Mouse (Mus musculus): Measurements from ENCODE around the gene Yju2.

DNA sequence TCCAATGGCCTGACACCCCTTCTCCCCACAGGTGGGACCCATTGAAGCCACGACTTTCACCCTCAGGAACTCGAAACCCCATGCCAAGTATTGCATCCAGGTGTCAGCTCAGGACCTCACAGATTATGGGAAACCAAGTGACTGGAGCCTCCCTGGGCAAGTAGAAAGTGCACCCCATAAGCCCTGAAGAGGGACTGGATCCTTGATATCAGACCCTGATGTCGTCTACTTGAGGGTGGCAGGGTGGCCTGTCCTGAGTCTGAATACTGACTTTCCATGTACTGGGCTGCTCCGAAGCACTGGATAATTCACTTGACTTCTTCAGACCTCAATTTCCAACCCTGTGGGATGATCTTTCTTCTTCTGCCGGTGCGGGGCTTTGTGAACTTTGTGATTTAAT is 2.3 kb upstream of the Yju2 start:
- TF ChIP-seq CTCF (IDR thresholded peaks at IDR 0.05; ENCODE audit: low read depth, low read length) = no peak
- TF ChIP-seq POLR2A (IDR thresholded peaks at IDR 0.05; ENCODE audit: extremely low read depth, insufficient read depth, low read length) = no peak

Data from liver, adult 2 months (tissue).